Mouse (Mus musculus) embryonic facial prominence, embryonic 12.5 days (tissue): Measurements from ENCODE around the gene Maml3. TPM values are rescaled to one million over a fixed set of nuclear protein-coding genes. Genes with fewer than 3 reads are reported as not detected.

ENCODE experiments used
- ATAC-seq: fragments of 200-750 bp; cut with Nextera tagmentation; 2 replicates; pipeline ENCODE4 v1.8.0; 2017; ENCODE audit not compliant: insufficient number of reproducible peaks, insufficient read depth, low FRiP score, low TSS enrichment
- H3K27ac ChIP-seq: fragments of 300-500 bp; sonication (generic); 2 replicates; pipeline ENCODE4 v1.5.1; 2016; ENCODE audit warnings: mild to moderate bottlenecking
- H3K27me3 ChIP-seq: fragments of 300-500 bp; sonication (generic); 2 replicates; pipeline ENCODE4 v1.6.1; 2016; ENCODE audit warnings: mild to moderate bottlenecking, moderate library complexity
- H3K36me3 ChIP-seq: fragments of 300-500 bp; sonication (generic); 2 replicates; pipeline ENCODE4 v1.6.1; 2016; ENCODE audit warnings: mild to moderate bottlenecking
- H3K4me1 ChIP-seq: fragments of 300-500 bp; sonication (generic); 2 replicates; pipeline ENCODE4 v1.6.1; 2016
- H3K4me2 ChIP-seq: fragments of 300-500 bp; sonication (generic); replicated peaks from 2 replicates; pipeline ENCODE4 v1.6.1; 2016; ENCODE audit warnings: mild to moderate bottlenecking, moderate library complexity
- H3K4me3 ChIP-seq: fragments of 300-500 bp; sonication (generic); 2 replicates; pipeline ENCODE4 v1.5.1; 2016; ENCODE audit warnings: mild to moderate bottlenecking
- H3K9ac ChIP-seq: fragments of 300-500 bp; sonication (generic); 2 replicates; pipeline ENCODE4 v1.6.1; 2016; ENCODE audit warnings: mild to moderate bottlenecking, moderate library complexity
- H3K9me3 ChIP-seq: fragments of 300-500 bp; sonication (generic); 2 replicates; pipeline ENCODE4 v1.6.1; 2016; ENCODE audit warnings: mild to moderate bottlenecking, moderate library complexity
- WGBS: fragments of 180-500 bp; shearing (Covaris S2); methylation state at CpG from one replicate; pipeline ENCODE4 v1.1.7; 2016; 5-methylcytosine and 5-hydroxymethylcytosine counted together
- polyA plus RNA-seq: library from polyadenylated mRNA; unstranded; fragments of >200 nt; fragmentation: Nextera tagmentation; extraction: Ambion mirVana; gene quantifications from 2 replicates; pipeline ENCODE4 v1.2.1, GENCODE M21; 2016

Gene Maml3
- polyA plus RNA-seq, 1 experiment from 2014 or later: 6.4 TPM

DNA sequence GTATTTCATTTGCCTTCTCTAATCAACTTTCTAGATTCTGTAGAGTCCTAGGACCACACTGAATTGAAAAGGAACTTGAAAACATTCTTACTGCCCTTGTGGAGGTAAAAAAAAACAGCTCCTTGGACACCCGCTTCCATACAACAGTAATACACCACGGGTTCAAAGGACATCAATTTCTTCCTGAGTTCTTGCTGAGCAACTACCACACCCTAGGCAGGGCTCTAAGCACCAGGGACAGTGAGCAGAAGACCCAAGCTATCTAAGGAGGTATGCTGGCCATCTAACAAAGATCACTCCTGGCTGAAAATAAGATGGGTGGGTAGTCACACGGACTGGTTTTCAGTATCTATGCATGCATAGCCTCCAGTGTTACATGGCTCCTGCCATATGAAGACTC is 88.7 kb downstream of the Maml3 start:
- ATAC-seq: no peak
- Histone ChIP-seq H3K4me2 (no peak overlapping the region), H3K4me1 (peaks cover 17% of the 10 kb centered on the region), H3K4me3 (no peak overlapping the region), H3K36me3 (no peaks in the 10 kb centered on the region), H3K9ac (no peak overlapping the region), H3K27ac (no peak overlapping the region), H3K9me3 (no peaks in the 10 kb centered on the region), H3K27me3 (no peaks in the 10 kb centered on the region)
- 89% methylated on average over 3 of the region's 3 CpGs for WGBS

- Histone ChIP-seq H3K4me1 (peaks cover 22% of the 10 kb centered on the region), H3K9me3 (no peaks in the 10 kb centered on the region), H3K27me3 (no peaks in the 10 kb centered on the region), H3K36me3 (no peaks in the 10 kb centered on the region), H3K27ac (no peak overlapping the region), H3K4me3 (no peak overlapping the region), H3K9ac (no peak overlapping the region), H3K4me2 (no peak overlapping the region)
- WGBS: 91% methylated on average over 1 of the region's 1 CpGs
- no peak for ATAC-seq
Observed at GRCm38 (mm10) chr3:52015556-52015955, 89.3 kb downstream of the Maml3 start.

GRCm38 (mm10) chr3:52011032-52011710 is 93.7 kb downstream of the Maml3 start:
- H3K4me3 ChIP-seq: no peak overlapping the region
- H3K27me3 ChIP-seq: no peaks in the 10 kb centered on the region
- no peaks in the 10 kb centered on the region for H3K36me3 ChIP-seq
- H3K4me2 ChIP-seq: no peak overlapping the region
- H3K9ac ChIP-seq: no peak overlapping the region
- ATAC-seq: no peak
- no peaks in the 10 kb centered on the region for H3K9me3 ChIP-seq
- peaks cover 36% of the 10 kb centered on the region for H3K4me1 ChIP-seq
- 65% methylated on average over 9 of the region's 9 CpGs for WGBS
- H3K27ac ChIP-seq: no peak overlapping the region

DNA sequence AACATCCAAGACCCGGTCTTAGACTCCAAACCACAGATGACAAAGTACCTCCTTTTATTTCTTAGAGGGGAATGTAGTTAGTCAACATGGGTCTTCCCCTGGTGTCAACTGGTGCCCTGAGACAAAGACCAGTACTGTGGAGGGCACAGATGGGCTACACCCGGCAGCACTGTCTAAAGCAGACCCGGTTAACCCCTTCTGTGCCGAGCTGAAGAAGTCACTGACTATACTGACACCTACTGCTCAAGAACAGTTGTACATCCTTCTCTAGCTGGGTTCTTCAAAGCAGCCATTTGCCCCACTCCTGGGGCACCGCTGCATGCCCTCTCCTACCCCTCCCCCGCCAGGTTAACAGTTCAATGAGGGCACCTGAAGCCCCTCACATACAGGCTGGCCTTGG is 95.6 kb downstream of the Maml3 start:
- Histone ChIP-seq H3K36me3 (no peaks in the 10 kb centered on the region), H3K4me3 (no peak overlapping the region), H3K27me3 (no peaks in the 10 kb centered on the region), H3K9ac (no peak overlapping the region), H3K4me1 (peaks cover 37% of the 10 kb centered on the region), H3K9me3 (no peaks in the 10 kb centered on the region), H3K27ac (no peak overlapping the region), H3K4me2 (no peak overlapping the region)
- ATAC-seq: no peak
- WGBS: 28% methylated on average over 6 of the region's 6 CpGs

DNA sequence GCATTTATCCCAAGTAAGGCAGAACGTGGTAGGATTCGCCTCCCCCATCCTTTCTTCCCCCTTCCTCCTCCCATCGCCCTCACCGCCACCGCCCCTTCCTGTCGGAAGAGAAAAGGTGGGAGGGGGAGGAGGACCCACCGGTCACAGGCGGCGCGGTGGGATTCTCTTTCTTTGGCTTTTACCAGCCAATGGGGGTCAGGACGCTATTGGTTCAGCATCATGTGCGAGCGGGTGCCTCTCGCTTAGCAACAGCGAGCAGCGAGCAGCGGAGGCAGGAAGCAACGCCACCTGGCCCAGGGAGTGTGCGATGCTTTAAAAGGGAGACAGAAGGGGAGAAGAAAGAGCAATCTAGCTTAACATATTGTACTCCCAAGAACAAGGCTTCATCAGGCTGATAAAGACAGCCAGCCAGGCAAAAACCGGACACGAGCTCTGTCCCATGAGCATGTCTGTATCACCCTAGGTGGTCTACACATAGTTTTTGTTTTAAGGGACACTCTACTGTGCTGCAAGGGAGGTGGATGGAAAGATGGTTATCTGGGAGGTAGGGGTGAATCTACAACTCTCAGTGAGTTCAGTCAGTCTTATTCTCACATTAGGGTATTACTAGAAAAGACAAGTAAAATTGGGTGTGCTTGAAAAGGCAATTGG is 97.1 kb downstream of the Maml3 start:
- WGBS: under 1% methylated on average over 17 of the region's 21 CpGs
- Histone ChIP-seq H3K9me3 (no peaks in the 10 kb centered on the region), H3K27me3 (no peaks in the 10 kb centered on the region), H3K4me2 (peak overlapping the region; percentile 60), H3K4me3 (peak overlapping the region; percentile 34), H3K9ac (peak overlapping the region; percentile 31), H3K4me1 (peaks cover 37% of the 10 kb centered on the region), H3K27ac (peak overlapping the region; percentile 78), H3K36me3 (no peaks in the 10 kb centered on the region)
- peak; percentile 84; the same call in 1 of the 2 replicates for ATAC-seq

- Histone ChIP-seq H3K9ac (peak overlapping the region; percentile 31; the same call in 1 of the 2 replicates), H3K4me1 (peaks cover 37% of the 10 kb centered on the region), H3K27ac (peak overlapping the region; percentile 78), H3K4me2 (peak overlapping the region; percentile 60), H3K9me3 (no peaks in the 10 kb centered on the region), H3K4me3 (peak overlapping the region; percentile 34), H3K36me3 (no peaks in the 10 kb centered on the region), H3K27me3 (no peaks in the 10 kb centered on the region)
- no peak for ATAC-seq
- 29% methylated on average over 9 of the region's 9 CpGs for WGBS
Observed at GRCm38 (mm10) chr3:52006721-52007330, 98.0 kb downstream of the Maml3 start.

GRCm38 (mm10) chr3:52003663-52004062 is 101.2 kb downstream of the Maml3 start:
- H3K36me3 ChIP-seq: no peaks in the 10 kb centered on the region
- H3K4me2 ChIP-seq: no peak overlapping the region
- no peak for ATAC-seq
- H3K4me3 ChIP-seq: no peak overlapping the region
- H3K27ac ChIP-seq: no peak overlapping the region
- no peaks in the 10 kb centered on the region for H3K9me3 ChIP-seq
- H3K9ac ChIP-seq: no peak overlapping the region
- H3K4me1 ChIP-seq: peaks cover 15% of the 10 kb centered on the region
- 80% methylated on average over 6 of the region's 6 CpGs for WGBS
- no peaks in the 10 kb centered on the region for H3K27me3 ChIP-seq

GRCm38 (mm10) chr3:52001518-52001895 is 103.4 kb downstream of the Maml3 start:
- Histone ChIP-seq H3K4me3 (no peak overlapping the region), H3K4me2 (no peak overlapping the region), H3K4me1 (peaks cover 4% of the 10 kb centered on the region), H3K27me3 (no peaks in the 10 kb centered on the region), H3K27ac (no peak overlapping the region), H3K9me3 (no peaks in the 10 kb centered on the region), H3K9ac (no peak overlapping the region), H3K36me3 (no peaks in the 10 kb centered on the region)
- WGBS: 80% methylated on average over 9 of the region's 9 CpGs
- ATAC-seq: no peak

DNA sequence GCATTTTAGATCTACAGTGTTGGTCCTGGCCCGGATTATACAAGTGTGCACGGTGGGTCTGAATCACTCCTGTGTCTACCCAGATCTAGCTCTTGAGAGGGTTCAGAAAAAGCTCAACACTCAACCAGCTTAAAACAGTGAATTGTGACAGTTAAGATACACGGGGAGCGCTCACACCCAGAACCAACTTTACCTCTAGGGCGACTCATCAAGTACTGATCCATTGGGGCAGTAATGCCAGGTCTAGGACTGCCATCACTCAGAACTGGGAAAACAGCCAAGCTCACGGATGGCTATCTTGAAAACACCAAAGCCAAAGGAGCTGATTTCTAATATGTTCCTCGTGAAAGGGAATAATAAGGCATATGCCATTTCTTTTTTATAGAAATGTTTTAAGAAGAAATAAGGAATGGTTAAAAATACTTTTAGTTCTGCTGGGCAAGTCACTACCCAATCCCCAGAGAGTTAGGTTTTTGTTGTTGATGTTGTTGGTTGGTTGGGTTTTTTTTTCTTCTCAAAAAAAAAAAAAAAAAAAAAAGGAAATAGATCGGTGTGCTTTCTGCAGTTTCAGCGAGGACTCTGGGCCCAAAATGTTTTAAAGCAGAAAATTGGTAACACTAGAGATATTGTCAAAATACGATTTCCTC is 103.9 kb downstream of the Maml3 start:
- no peak for ATAC-seq
- no peaks in the 10 kb centered on the region for H3K9me3 ChIP-seq

DNA sequence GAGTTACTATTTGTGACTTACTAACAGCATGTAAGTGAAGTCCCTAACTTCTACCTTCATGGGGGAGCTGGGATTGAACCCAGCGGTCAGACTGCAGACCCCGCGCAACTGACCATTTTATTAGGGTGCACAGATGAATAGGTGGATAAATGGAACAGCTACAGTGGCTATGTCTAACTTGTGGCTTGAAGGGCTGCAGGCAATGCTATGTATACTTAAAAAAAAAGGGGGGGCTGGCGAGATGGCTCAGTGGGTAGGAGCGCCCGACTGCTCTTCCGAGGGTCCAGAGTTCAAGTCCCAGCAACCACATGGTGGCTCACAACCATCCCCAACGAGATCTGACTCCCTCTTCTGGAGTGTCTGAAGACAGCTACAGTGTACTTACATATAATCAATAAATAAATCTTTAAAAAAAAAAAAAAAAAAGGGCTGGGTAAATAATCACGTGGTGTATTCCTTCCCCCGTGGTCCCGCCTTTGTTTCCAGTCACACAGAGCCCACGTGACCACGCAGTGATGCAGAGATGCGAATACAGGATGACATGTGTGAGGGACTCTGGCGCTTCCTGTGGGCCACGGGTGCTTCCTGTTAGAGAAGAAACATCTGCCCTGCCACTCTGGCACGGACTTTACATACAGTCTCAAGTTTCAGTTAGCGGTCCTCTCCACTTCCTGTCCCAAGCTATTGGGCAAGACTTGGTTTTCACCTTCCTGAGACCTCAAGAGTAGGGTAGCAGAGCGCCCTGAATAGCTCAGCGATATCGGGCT is 105.0 kb downstream of the Maml3 start:
- Histone ChIP-seq H3K27ac (no peak overlapping the region), H3K9me3 (no peaks in the 10 kb centered on the region), H3K4me2 (no peak overlapping the region), H3K4me3 (no peak overlapping the region), H3K9ac (no peak overlapping the region), H3K36me3 (no peaks in the 10 kb centered on the region), H3K4me1 (no peaks in the 10 kb centered on the region), H3K27me3 (no peaks in the 10 kb centered on the region)
- no peak for ATAC-seq
- WGBS: 83% methylated on average over 21 of the region's 21 CpGs

More for the DNA sequence above, 103.9 kb downstream of the Maml3 start:
- H3K36me3 ChIP-seq: no peaks in the 10 kb centered on the region
- H3K9ac ChIP-seq: no peak overlapping the region
- no peak overlapping the region for H3K27ac ChIP-seq
- H3K4me2 ChIP-seq: no peak overlapping the region
- no peak overlapping the region for H3K4me3 ChIP-seq
- H3K27me3 ChIP-seq: no peaks in the 10 kb centered on the region
- 91% methylated on average over 10 of the region's 10 CpGs for WGBS
- no peaks in the 10 kb centered on the region; the same call in 1 of the 2 replicates for H3K4me1 ChIP-seq
